Mouse (Mus musculus) midbrain, postnatal 0 days (tissue): ENCODE measurements around the gene Fbxl17. TPM values are rescaled to one million over a fixed set of nuclear protein-coding genes. Genes with fewer than 3 reads are reported as not detected.

ENCODE experiments used
- ATAC-seq: fragments of 200-750 bp; cut with Nextera tagmentation; 2 replicates; pipeline ENCODE4 v1.8.0; 2017; ENCODE audit warnings: moderate number of reproducible peaks, mild to moderate bottlenecking, moderate TSS enrichment, moderate library complexity; ENCODE audit not compliant: low FRiP score
- DNase-seq: peaks from one replicate; pipeline ENCODE4 v3.0.0-alpha.2; 2015; ENCODE audit warnings: low spot score
- H3K27ac ChIP-seq: fragments of 300-500 bp; sonication (generic); 2 replicates; pipeline ENCODE4 v1.5.1; 2014; ENCODE audit warnings: low read depth, mild to moderate bottlenecking, low read length, mixed read lengths
- H3K27me3 ChIP-seq: fragments of 300-500 bp; sonication (generic); 2 replicates; pipeline ENCODE4 v1.6.1; 2014; ENCODE audit warnings: low read length, control low read depth, mixed read lengths; ENCODE audit not compliant: insufficient read depth
- H3K36me3 ChIP-seq: fragments of 300-500 bp; sonication (generic); 2 replicates; pipeline ENCODE4 v1.6.1; 2014; ENCODE audit warnings: low read length, control low read depth, mixed read lengths; ENCODE audit not compliant: insufficient read depth
- H3K4me1 ChIP-seq: fragments of 300-500 bp; sonication (generic); 2 replicates; pipeline ENCODE4 v1.6.1; 2014; ENCODE audit warnings: mild to moderate bottlenecking, control low read depth, antibody characterized with exemption, low read length, mixed read lengths; ENCODE audit not compliant: insufficient read depth
- H3K4me2 ChIP-seq: fragments of 300-500 bp; sonication (generic); 2 replicates; pipeline ENCODE4 v1.6.1; 2014; ENCODE audit warnings: low read depth, mild to moderate bottlenecking, low read length, mixed read lengths; ENCODE audit not compliant: poor library complexity, severe bottlenecking
- H3K4me3 ChIP-seq: fragments of 300-500 bp; sonication (generic); 2 replicates; pipeline ENCODE4 v1.5.1; 2014; ENCODE audit warnings: low read depth, mild to moderate bottlenecking, low read length, moderate library complexity
- H3K9ac ChIP-seq: fragments of 300-500 bp; sonication (generic); replicated peaks from 2 replicates; pipeline ENCODE4 v1.6.1; 2014; ENCODE audit warnings: mild to moderate bottlenecking, low read length, moderate library complexity, mixed read lengths; ENCODE audit not compliant: poor library complexity, severe bottlenecking
- H3K9me3 ChIP-seq: fragments of 300-500 bp; sonication (generic); 2 replicates; pipeline ENCODE4 v1.6.1; 2016; ENCODE audit warnings: low read length, control low read depth
- CTCF ChIP-seq: IDR thresholded peaks from 2 replicates; pipeline ENCODE4 v1.5.1; 2016; ENCODE audit warnings: antibody characterized with exemption, mild to moderate bottlenecking
- WGBS: fragments of 180-500 bp; shearing (Covaris S2); extraction: QIAGEN DNeasy Blood & Tissue Kit; methylation state at CpG from one replicate; pipeline ENCODE4 v1.1.7; 2014; 5-methylcytosine and 5-hydroxymethylcytosine counted together
- polyA plus RNA-seq: library from polyadenylated mRNA; unstranded; fragments of >200 nt; fragmentation: Nextera tagmentation; extraction: Ambion mirVana; gene quantifications from 2 replicates; pipeline ENCODE4 v1.2.1, GENCODE M21; 2015
- total RNA-seq: library from RNA; depleted of rRNA; stranded (reverse); fragments of >200 nt; gene quantifications from 2 replicates; pipeline ENCODE4 v1.2.3, GENCODE M21; 2014

Gene Fbxl17
- total and polyA plus RNA-seq, 2 experiments from 2014 or later: 16.6 to 39.2 TPM

DNA sequence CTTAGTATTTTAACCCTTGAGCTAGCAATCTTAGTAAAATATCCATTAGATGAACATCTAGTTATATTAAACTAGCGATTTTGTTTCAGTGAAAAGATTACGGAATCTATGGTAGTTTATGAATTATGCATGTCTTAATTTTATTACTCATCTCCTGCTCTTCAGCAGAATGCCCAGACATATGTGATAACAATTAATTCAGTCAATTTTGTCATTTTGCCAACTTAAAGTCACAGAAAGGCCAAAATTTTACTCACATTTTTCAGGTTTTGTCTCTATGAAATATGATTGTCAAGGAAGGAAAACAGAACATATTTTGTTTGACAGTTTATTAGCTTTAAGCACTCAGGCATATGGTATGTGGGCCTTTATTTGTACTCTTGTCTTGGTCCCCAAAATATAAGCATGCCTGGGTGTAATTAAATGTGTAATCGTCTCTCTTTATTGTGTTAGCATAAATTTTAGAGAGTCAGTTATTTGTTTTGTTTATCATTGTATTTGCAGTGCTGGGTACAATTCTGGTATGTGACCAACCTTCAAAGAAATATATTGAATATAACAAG lies 482.1 kb downstream of the Fbxl17 start:
- Histone ChIP-seq H3K36me3 (no peaks in the 10 kb centered on the region), H3K4me3 (no peak overlapping the region), H3K4me2 (no peak overlapping the region), H3K27ac (no peak overlapping the region), H3K9ac (no peak overlapping the region), H3K4me1 (no peaks in the 10 kb centered on the region), H3K27me3 (no peaks in the 10 kb centered on the region), H3K9me3 (no peaks in the 10 kb centered on the region)
- TF ChIP-seq CTCF: no peak
- no peak for DNase-seq
- no peak for ATAC-seq
- 83% methylated on average over 3 of the region's 3 CpGs for WGBS

- Histone ChIP-seq H3K36me3 (no peaks in the 10 kb centered on the region), H3K4me3 (no peak overlapping the region), H3K4me2 (no peak overlapping the region), H3K27me3 (no peaks in the 10 kb centered on the region), H3K9me3 (no peaks in the 10 kb centered on the region), H3K27ac (no peak overlapping the region), H3K4me1 (no peaks in the 10 kb centered on the region), H3K9ac (no peak overlapping the region)
- no peak for ATAC-seq
- no peak for TF ChIP-seq CTCF
- DNase-seq: no peak
- 82% methylated on average over 3 of the region's 3 CpGs for WGBS
Measured at GRCm38 (mm10) chr17:63012571-63012923, 487.3 kb downstream of the Fbxl17 start.

DNA sequence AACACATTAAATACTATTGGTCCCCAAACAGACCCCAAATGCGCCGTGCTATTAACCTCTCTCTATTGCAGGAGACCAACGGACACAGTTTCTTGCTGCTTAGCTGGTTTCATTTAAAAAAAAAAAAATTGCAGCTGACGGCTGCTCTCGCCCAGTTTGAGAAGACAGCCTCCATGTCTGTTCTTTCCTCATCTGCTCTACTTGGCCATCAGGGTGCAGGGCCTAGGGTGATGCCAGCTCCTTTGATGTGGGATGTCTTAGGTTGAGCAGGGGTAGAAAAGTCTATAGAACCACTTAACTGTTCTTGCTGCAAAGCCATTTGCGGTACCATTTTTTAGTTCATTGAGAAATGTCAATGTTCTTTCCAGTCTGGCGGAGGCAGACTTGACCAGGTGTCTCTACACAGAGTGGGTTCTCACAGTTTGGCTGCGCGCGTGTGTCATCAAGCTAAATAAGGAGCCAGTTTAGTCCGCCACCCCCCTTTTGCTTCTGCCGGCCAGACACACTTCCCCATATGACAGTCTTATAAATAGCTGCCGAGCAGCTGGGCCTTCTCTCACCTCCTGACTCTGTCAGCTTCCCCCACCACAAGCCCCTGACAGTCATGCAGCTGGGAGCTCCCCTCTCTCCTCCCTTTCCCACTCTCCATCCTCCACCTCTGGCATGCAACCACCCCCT lies 487.8 kb downstream of the Fbxl17 start:
- H3K9me3 ChIP-seq: no peaks in the 10 kb centered on the region
- no peak overlapping the region for H3K4me2 ChIP-seq
- H3K4me3 ChIP-seq: no peak overlapping the region
- H3K9ac ChIP-seq: no peak overlapping the region
- WGBS: 89% methylated on average over 13 of the region's 13 CpGs
- no peaks in the 10 kb centered on the region for H3K36me3 ChIP-seq
- H3K27me3 ChIP-seq: no peaks in the 10 kb centered on the region
- ATAC-seq (no peak), DNase-seq (peak; percentile 26)
- H3K27ac ChIP-seq: no peak overlapping the region
- no peak for TF ChIP-seq CTCF
- no peaks in the 10 kb centered on the region for H3K4me1 ChIP-seq

GRCm38 (mm10) chr17:63010830-63011229 lies 489.0 kb downstream of the Fbxl17 start:
- no peak for ATAC-seq
- DNase-seq: no peak
- no peak for TF ChIP-seq CTCF
- WGBS: 89% methylated on average over 10 of the region's 10 CpGs
- Histone ChIP-seq H3K9me3 (no peaks in the 10 kb centered on the region), H3K4me3 (no peak overlapping the region), H3K4me2 (no peak overlapping the region), H3K27me3 (no peaks in the 10 kb centered on the region), H3K36me3 (no peaks in the 10 kb centered on the region), H3K9ac (no peak overlapping the region), H3K4me1 (no peaks in the 10 kb centered on the region), H3K27ac (no peak overlapping the region)

DNA sequence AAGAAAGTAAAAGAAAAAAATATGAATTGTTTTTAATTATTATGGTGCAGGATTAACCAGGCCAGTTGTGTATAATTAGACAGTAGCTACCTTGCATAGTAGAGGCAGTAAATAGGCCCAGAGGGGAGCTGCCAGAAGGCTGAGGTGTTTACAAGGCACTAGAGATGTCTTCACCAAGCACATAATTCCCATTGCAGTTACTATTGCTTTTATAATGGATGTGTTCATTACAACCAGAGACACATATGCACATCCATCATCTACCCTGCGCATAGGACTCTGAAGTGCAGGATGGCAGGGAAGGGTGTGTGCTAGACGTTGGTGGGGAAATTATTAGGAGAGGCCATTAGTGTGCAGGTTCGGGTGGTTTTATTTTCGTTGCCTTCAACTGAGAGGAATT lies 491.0 kb downstream of the Fbxl17 start:
- Histone ChIP-seq H3K27me3 (no peaks in the 10 kb centered on the region), H3K9me3 (no peaks in the 10 kb centered on the region), H3K4me3 (no peak overlapping the region), H3K27ac (no peak overlapping the region), H3K36me3 (no peaks in the 10 kb centered on the region), H3K9ac (no peak overlapping the region), H3K4me1 (no peaks in the 10 kb centered on the region), H3K4me2 (no peak overlapping the region)
- ATAC-seq (no peak), DNase-seq (peak; percentile 14)
- WGBS: 69% methylated on average over 4 of the region's 4 CpGs
- no peak for TF ChIP-seq CTCF

DNA sequence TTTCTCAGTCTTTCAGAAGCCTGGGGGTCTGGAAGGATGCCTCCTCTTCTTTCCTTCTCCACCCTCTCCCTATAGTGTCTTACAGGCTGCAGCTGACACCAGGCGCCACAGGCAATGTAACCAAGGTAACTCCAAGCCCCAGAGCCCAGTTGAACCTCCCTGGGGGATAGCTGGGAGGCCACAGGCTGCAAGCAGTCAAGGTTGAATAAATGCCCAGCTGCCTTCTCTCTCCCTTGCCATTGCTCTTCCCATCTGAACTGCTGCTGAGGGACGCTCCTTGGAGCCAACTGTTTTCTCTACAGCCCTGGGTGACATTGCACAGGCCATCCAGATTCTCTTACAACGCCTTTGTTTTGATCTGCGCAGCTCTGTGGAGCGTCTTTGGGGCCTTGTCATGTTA lies 491.5 kb downstream of the Fbxl17 start:
- DNase-seq: peak; percentile 67
- no peaks in the 10 kb centered on the region for H3K36me3 ChIP-seq
- TF ChIP-seq CTCF: no peak

More for the DNA sequence above, 491.5 kb downstream of the Fbxl17 start:
- H3K9ac ChIP-seq: no peak overlapping the region
- WGBS: 41% methylated on average over 5 of the region's 5 CpGs
- no peak overlapping the region for H3K4me3 ChIP-seq
- H3K4me2 ChIP-seq: no peak overlapping the region
- no peaks in the 10 kb centered on the region for H3K9me3 ChIP-seq
- H3K27me3 ChIP-seq: no peaks in the 10 kb centered on the region
- H3K27ac ChIP-seq: no peak overlapping the region
- H3K4me1 ChIP-seq: no peaks in the 10 kb centered on the region
- ATAC-seq: peak; percentile 44; the same call in 1 of the 2 replicates
